In genomic region chr11:24074021-24074591, GRCm38 (mm10) we compare ENCODE assay signal across 10 mouse cellular contexts. TPM values are rescaled to one million over a fixed set of nuclear protein-coding genes. Genes with fewer than 3 reads are reported as not detected.
DNase-seq lines count a peak whose midpoint lies in the region; ATAC-seq and TF ChIP-seq lines count a peak whose summit lies in the region.
"Had no signal": no experiment of that assay in that cellular context is flagged by ENCODE, and none has a peak within 500 bp of the region (broad histone marks: within the 10 kb centered on the region; RNA-seq: fewer than 3 reads in every experiment).

No protein-coding gene starts in this region.

- peaks cover 3% of the 10 kb centered on the region; the same call in 1 of the 2 replicates for H3K27me3 ChIP-seq in G1E (ENCODE audit: insufficient read depth, low read length)
- H3K27me3 ChIP-seq in hindbrain, embryonic 15.5 days = 0 out of 2 replicates have a peak, but pooled peaks cover 3% of the 10 kb centered on the region
- H3K27me3 ChIP-seq in midbrain, embryonic 14.5 days (ENCODE audit: control insufficient read depth, insufficient read depth, low read length) = no peaks in the 10 kb centered on the region

- H3K4me3 ChIP-seq in G1E (ENCODE audit: low read depth, low read length) = peak overlapping the region; percentile 44; the same call in 1 of the 2 replicates
- peak overlapping the region; percentile 76 for H3K4me3 ChIP-seq in hindbrain, embryonic 15.5 days
- H3K4me3 ChIP-seq in midbrain, embryonic 14.5 days (replicated peaks; ENCODE audit: low read depth, low read length) = peak overlapping the region; percentile 67

- H3K9ac ChIP-seq in hindbrain, embryonic 15.5 days = peak overlapping the region; percentile 6; the same call in 1 of the 2 replicates
- peak overlapping the region; percentile 90; the same call in 1 of the 2 replicates for H3K9ac ChIP-seq in midbrain, embryonic 14.5 days (replicated peaks; ENCODE audit: low read length)

- WGBS in hindbrain, embryonic 15.5 days = 1% methylated on average over 18 of the region's 18 CpGs
- WGBS in midbrain, embryonic 14.5 days = under 1% methylated on average over 18 of the region's 18 CpGs

- no peak for TF ChIP-seq CTCF in G1E (IDR thresholded peaks at IDR 0.05; ENCODE audit: low read depth, low read length)

- DNase-seq in G1E (ENCODE audit: low spot score) = no peak
- DNase-seq in midbrain, embryonic 14.5 days = peak; percentile 73
- DNase-seq in adrenal gland, postnatal 10 days = no peak
- no peak for DNase-seq in right cerebral cortex, adult 18-20 months
- DNase-seq in kidney, adult 9 months = no peak
- no peak for DNase-seq in urinary bladder, adult 2 months (ENCODE audit: low spot score)
- DNase-seq: kidney, postnatal 10 days had no signal

- peak overlapping the region; percentile 96 for H3K27ac ChIP-seq in hindbrain, embryonic 15.5 days (replicated peaks)
- H3K27ac ChIP-seq in midbrain, embryonic 14.5 days (replicated peaks; ENCODE audit: low read depth, low read length) = 0 out of 2 replicates have a peak overlapping the region, but pooled peaks have one; percentile 13

- peaks cover 12% of the 10 kb centered on the region for H3K4me1 ChIP-seq in G1E (ENCODE audit: insufficient read depth, low read depth, low read length)
- H3K4me1 ChIP-seq in hindbrain, embryonic 15.5 days (replicated peaks) = peaks cover 11% of the 10 kb centered on the region
- H3K4me1 ChIP-seq in midbrain, embryonic 14.5 days (ENCODE audit: control insufficient read depth, insufficient read depth, low read length) = peaks cover 16% of the 10 kb centered on the region; the same call in 1 of the 2 replicates

- H3K9me3 ChIP-seq in G1E (replicated peaks) = no peaks in the 10 kb centered on the region
- no peaks in the 10 kb centered on the region for H3K9me3 ChIP-seq in hindbrain, embryonic 15.5 days
- H3K9me3 ChIP-seq in midbrain, embryonic 14.5 days (ENCODE audit: control insufficient read depth, low read length) = no peaks in the 10 kb centered on the region

- peak overlapping the region; percentile 93 for H3K4me2 ChIP-seq in hindbrain, embryonic 15.5 days
- peak overlapping the region; percentile 99 for H3K4me2 ChIP-seq in midbrain, embryonic 14.5 days (ENCODE audit: low read length)

- H3K36me3 ChIP-seq in G1E (replicated peaks) = no peaks in the 10 kb centered on the region
- no peaks in the 10 kb centered on the region for H3K36me3 ChIP-seq in hindbrain, embryonic 15.5 days
- H3K36me3 ChIP-seq in midbrain, embryonic 14.5 days (ENCODE audit: control insufficient read depth, insufficient read depth, low read length) = no peaks in the 10 kb centered on the region

- ATAC-seq in G1E (ENCODE audit: extremely low read depth, insufficient number of reproducible peaks, low FRiP score, poor library complexity, severe bottlenecking) = no peak
- 0 out of 2 replicates have a peak, but pooled peaks have one; percentile 20 for ATAC-seq in common myeloid progenitor, adult 5-6 weeks (replicated peaks; ENCODE audit: low read depth, poor library complexity, severe bottlenecking)
- no peak for ATAC-seq in hindbrain, embryonic 15.5 days (ENCODE audit: low FRiP score, low read depth)
- ATAC-seq in midbrain, embryonic 14.5 days (ENCODE audit: low FRiP score, low TSS enrichment) = no peak

RNA-seq across cellular contexts. Expression of gene A830031A19Rik, which starts 0.7 kb away (rescaled TPM):
- not detected in 2 replicates for total RNA-seq in G1E (2014; fragmentation: Nextera tagmentation)
- total RNA-seq in G1E (2017) = 0.16 TPM in 1 of 2 replicates, not detected in the other
- not detected in 2 replicates for polyA plus RNA-seq in G1E (2012)
- total RNA-seq in common myeloid progenitor, adult 5-6 weeks (2017) = not detected in 2 replicates
- not detected in 2 replicates for polyA plus RNA-seq in hindbrain, embryonic 15.5 days (2015; fragmentation: Nextera tagmentation; extraction: Ambion mirVana)
- 0.40 TPM in 1 of 2 replicates, not detected in the other for polyA plus RNA-seq in midbrain, embryonic 14.5 days (2014; fragmentation: Nextera tagmentation; extraction: Ambion mirVana)
- total RNA-seq in adrenal gland, postnatal 10 days (2021) = not detected
- not detected in 2 replicates for polyA plus RNA-seq in urinary bladder, adult 2 months (2012; rRNA removed)
- polyA plus RNA-seq: spleen, adult 2 months had no signal

RNA-seq across cellular contexts. Expression of gene Bcl11a, which starts 3.8 kb away (rescaled TPM):
- 93.2 and 102 TPM in 2 replicates for total RNA-seq in G1E (2014; fragmentation: Nextera tagmentation)
- total RNA-seq in G1E (2017) = 20.6 and 25.4 TPM in 2 replicates
- 53.5 and 54.9 TPM in 2 replicates for polyA plus RNA-seq in G1E (2012)
- 66.2 and 92.3 TPM in 2 replicates for total RNA-seq in common myeloid progenitor, adult 5-6 weeks (2017)
- 93.1 and 116 TPM in 2 replicates for polyA plus RNA-seq in hindbrain, embryonic 15.5 days (2015; fragmentation: Nextera tagmentation; extraction: Ambion mirVana)
- 117 and 121 TPM in 2 replicates for polyA plus RNA-seq in midbrain, embryonic 14.5 days (2014; fragmentation: Nextera tagmentation; extraction: Ambion mirVana)
- 1 to 10 TPM; 3.3 to 4.8 TPM for total RNA-seq in adrenal gland, postnatal 10 days (2021)
- 1.3 and 2.4 TPM in 2 replicates for polyA plus RNA-seq in urinary bladder, adult 2 months (2012; rRNA removed)

Comparison
In these comparisons a context has a peak if more than half of its experiments do, and no peak if none do; other contexts are left out.
1. RNA of gene Bcl11a, which starts 3.8 kb away (polyA plus RNA-seq): 117 to 121 TPM in midbrain, embryonic 14.5 days, 93.1 to 116 TPM in hindbrain, embryonic 15.5 days and 53.5 to 54.9 TPM in G1E; 1.3 to 2.4 TPM in urinary bladder, adult 2 months; every median in the first group is over 10 times any median in the second.
2. Peak in every context shown above with its lines, with median percentiles within 50 percentile points of each other: H3K4me3 ChIP-seq.